Mouse (Mus musculus): ENCODE measurements at regions not wholly inside any gene's neighbourhood (a gene's known extent, or its start where the extent isn't known, plus 50 kb on each side); places are given as distances from the start of the nearest gene placed in this dataset.

DNA sequence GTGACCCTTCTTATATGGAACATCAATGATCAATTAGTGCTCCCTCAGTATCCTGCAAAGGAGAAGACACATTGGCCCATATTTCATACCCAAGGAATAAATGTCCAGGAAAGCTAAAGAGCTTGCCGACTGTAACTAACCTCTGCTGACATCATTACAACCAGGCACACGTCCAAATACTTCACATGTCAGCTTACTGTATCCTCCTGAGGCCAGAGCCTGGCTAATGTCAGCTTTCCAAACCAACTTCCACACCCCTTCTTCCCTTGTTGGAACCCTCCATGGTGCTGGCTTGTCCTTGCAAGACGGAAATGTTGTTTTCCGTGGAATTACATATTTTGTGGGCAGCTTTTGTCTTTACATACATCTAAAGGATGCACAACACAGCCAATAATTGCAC is 267.0 kb upstream of the Clnk start:
- 10% methylated on average over 4 of the region's 4 CpGs for WGBS
- no peak overlapping the region for H3K4me3 ChIP-seq (ENCODE audit: low read depth, low read length)
- TF ChIP-seq EP300 (IDR thresholded peaks at IDR 0.05; ENCODE audit: low read depth) (no peak), CTCF (IDR thresholded peaks at IDR 0.05; ENCODE audit: low read depth) (no peak)
- no peak overlapping the region for H3K27ac ChIP-seq (ENCODE audit: low read depth)
- H3K9me3 ChIP-seq (replicated peaks; ENCODE audit: control insufficient read depth, low read length), result no peaks in the 10 kb centered on the region
- no peaks in the 10 kb centered on the region for H3K36me3 ChIP-seq (replicated peaks; ENCODE audit: control insufficient read depth, insufficient read depth, low read length)
- no peaks in the 10 kb centered on the region for H3K27me3 ChIP-seq (ENCODE audit: control insufficient read depth, insufficient read depth, low read length)
- ATAC-seq (ENCODE audit: insufficient read depth, low read depth), result peak; percentile 74; the same call in 1 of the 2 replicates
- H3K4me1 ChIP-seq (ENCODE audit: control insufficient read depth, insufficient read depth), result 0 out of 2 replicates have a peak, but pooled peaks cover 11% of the 10 kb centered on the region
- DNase-seq (ENCODE audit: low spot score), result peak; percentile 80
- no peak overlapping the region for H3K9ac ChIP-seq (replicated peaks; ENCODE audit: low read depth, low read length)
- H3K4me2 ChIP-seq (ENCODE audit: low read depth, low read length), result no peak overlapping the region

GRCm38 (mm10) chr5:39138375-39138774 is 261.8 kb upstream of the Clnk start:
- ATAC-seq (ENCODE audit: insufficient read depth, low read depth), result no peak
- 84% methylated on average over 3 of the region's 3 CpGs for WGBS

GRCm38 (mm10) chr5:39128931-39129330 is 252.3 kb upstream of the Clnk start:
- Histone ChIP-seq H3K4me3 (ENCODE audit: low read depth, low read length) (no peak overlapping the region), H3K27me3 (ENCODE audit: control insufficient read depth, insufficient read depth, low read length) (no peaks in the 10 kb centered on the region), H3K9ac (replicated peaks; ENCODE audit: low read depth, low read length) (no peak overlapping the region), H3K9me3 (replicated peaks; ENCODE audit: control insufficient read depth, low read length) (no peaks in the 10 kb centered on the region), H3K27ac (ENCODE audit: low read depth) (no peak overlapping the region), H3K4me2 (ENCODE audit: low read depth, low read length) (no peak overlapping the region), H3K4me1 (ENCODE audit: control insufficient read depth, insufficient read depth) (no peaks in the 10 kb centered on the region), H3K36me3 (replicated peaks; ENCODE audit: control insufficient read depth, insufficient read depth, low read length) (no peaks in the 10 kb centered on the region)
- ATAC-seq (ENCODE audit: insufficient read depth, low read depth) (no peak), DNase-seq (ENCODE audit: low spot score) (no peak)
- TF ChIP-seq CTCF (IDR thresholded peaks at IDR 0.05; ENCODE audit: low read depth), result no peak
- TF ChIP-seq EP300 (IDR thresholded peaks at IDR 0.05; ENCODE audit: low read depth), result no peak

More at GRCm38 (mm10) chr5:39138375-39138774, 261.8 kb upstream of the Clnk start:
- Histone ChIP-seq H3K9ac (replicated peaks; ENCODE audit: low read depth, low read length) (no peak overlapping the region), H3K4me1 (ENCODE audit: control insufficient read depth, insufficient read depth) (no peaks in the 10 kb centered on the region), H3K9me3 (replicated peaks; ENCODE audit: control insufficient read depth, low read length) (no peaks in the 10 kb centered on the region), H3K36me3 (replicated peaks; ENCODE audit: control insufficient read depth, insufficient read depth, low read length) (no peaks in the 10 kb centered on the region), H3K27ac (ENCODE audit: low read depth) (no peak overlapping the region), H3K4me3 (ENCODE audit: low read depth, low read length) (no peak overlapping the region), H3K4me2 (ENCODE audit: low read depth, low read length) (no peak overlapping the region), H3K27me3 (ENCODE audit: control insufficient read depth, insufficient read depth, low read length) (no peaks in the 10 kb centered on the region)
- TF ChIP-seq CTCF (IDR thresholded peaks at IDR 0.05; ENCODE audit: low read depth) (no peak), EP300 (IDR thresholded peaks at IDR 0.05; ENCODE audit: low read depth) (no peak)
- no peak for DNase-seq (ENCODE audit: low spot score)

DNA sequence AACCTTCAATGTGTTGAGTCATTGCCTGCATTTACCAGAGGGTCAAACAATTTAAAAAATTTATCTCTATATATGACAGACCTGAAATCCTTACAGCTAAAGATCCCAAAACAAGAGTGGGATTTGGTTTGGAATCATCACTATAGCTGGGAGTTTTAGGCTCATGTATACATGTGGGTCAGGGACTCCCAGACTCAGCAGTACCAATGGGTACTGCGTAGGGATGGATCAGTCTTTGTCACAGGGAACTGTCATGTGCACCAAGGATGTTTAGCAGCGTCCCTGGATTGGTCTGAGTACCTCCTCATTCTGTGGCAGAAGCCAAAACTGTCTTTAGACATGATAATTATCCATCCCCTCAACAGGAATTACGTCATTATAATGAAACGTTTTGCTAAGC is 250.2 kb upstream of the Clnk start:
- TF ChIP-seq CTCF (IDR thresholded peaks at IDR 0.05; ENCODE audit: low read depth), result no peak
- no peak for TF ChIP-seq EP300 (IDR thresholded peaks at IDR 0.05; ENCODE audit: low read depth)
- no peaks in the 10 kb centered on the region for H3K27me3 ChIP-seq (ENCODE audit: control insufficient read depth, insufficient read depth, low read length)
- DNase-seq (ENCODE audit: low spot score), result no peak
- H3K4me1 ChIP-seq (ENCODE audit: control insufficient read depth, insufficient read depth), result no peaks in the 10 kb centered on the region
- ATAC-seq (ENCODE audit: insufficient read depth, low read depth), result no peak
- no peaks in the 10 kb centered on the region for H3K36me3 ChIP-seq (replicated peaks; ENCODE audit: control insufficient read depth, insufficient read depth, low read length)
- 72% methylated on average over 4 of the region's 4 CpGs for WGBS
- no peaks in the 10 kb centered on the region for H3K9me3 ChIP-seq (replicated peaks; ENCODE audit: control insufficient read depth, low read length)
- H3K9ac ChIP-seq (replicated peaks; ENCODE audit: low read depth, low read length), result no peak overlapping the region
- no peak overlapping the region for H3K4me3 ChIP-seq (ENCODE audit: low read depth, low read length)
- H3K4me2 ChIP-seq (ENCODE audit: low read depth, low read length), result no peak overlapping the region
- no peak overlapping the region for H3K27ac ChIP-seq (ENCODE audit: low read depth)

DNA sequence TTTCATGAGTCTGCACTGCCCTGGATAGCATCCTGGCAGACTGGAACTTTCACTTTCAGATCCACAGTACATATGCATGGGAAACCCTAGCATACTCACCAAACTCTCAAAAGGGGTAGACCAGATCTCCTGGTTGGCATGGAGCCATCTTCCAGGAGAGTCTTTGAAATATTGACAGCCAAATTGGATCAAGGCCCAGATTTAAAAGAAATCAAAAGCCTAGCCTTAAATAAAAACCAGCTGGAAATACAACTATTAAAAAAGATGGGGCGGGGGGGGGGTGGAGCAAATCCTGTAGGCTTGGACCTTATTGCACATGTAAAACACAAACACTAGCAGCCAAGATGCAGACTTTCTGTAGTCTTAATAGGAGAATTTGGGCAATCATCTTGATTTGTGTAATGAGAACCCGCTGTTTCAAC is 249.7 kb upstream of the Clnk start:
- no peak overlapping the region for H3K4me2 ChIP-seq (ENCODE audit: low read depth, low read length)
- no peaks in the 10 kb centered on the region for H3K4me1 ChIP-seq (ENCODE audit: control insufficient read depth, insufficient read depth)
- H3K9me3 ChIP-seq (replicated peaks; ENCODE audit: control insufficient read depth, low read length), result no peaks in the 10 kb centered on the region
- H3K4me3 ChIP-seq (ENCODE audit: low read depth, low read length), result no peak overlapping the region
- TF ChIP-seq CTCF (IDR thresholded peaks at IDR 0.05; ENCODE audit: low read depth) (no peak), EP300 (IDR thresholded peaks at IDR 0.05; ENCODE audit: low read depth) (no peak)
- 80% methylated on average over 2 of the region's 2 CpGs for whole genome bisulfite sequencing
- DNase-seq (ENCODE audit: low spot score) (no peak), ATAC-seq (ENCODE audit: insufficient read depth, low read depth) (no peak)
- no peaks in the 10 kb centered on the region for H3K27me3 ChIP-seq (ENCODE audit: control insufficient read depth, insufficient read depth, low read length)
- no peak overlapping the region for H3K9ac ChIP-seq (replicated peaks; ENCODE audit: low read depth, low read length)
- H3K27ac ChIP-seq (ENCODE audit: low read depth), result no peak overlapping the region
- H3K36me3 ChIP-seq (replicated peaks; ENCODE audit: control insufficient read depth, insufficient read depth, low read length), result no peaks in the 10 kb centered on the region

- Histone ChIP-seq H3K4me3 (ENCODE audit: low read depth, low read length) (no peak overlapping the region), H3K36me3 (replicated peaks; ENCODE audit: control insufficient read depth, insufficient read depth, low read length) (no peaks in the 10 kb centered on the region), H3K4me1 (ENCODE audit: control insufficient read depth, insufficient read depth) (no peaks in the 10 kb centered on the region), H3K27ac (ENCODE audit: low read depth) (no peak overlapping the region), H3K9ac (replicated peaks; ENCODE audit: low read depth, low read length) (no peak overlapping the region), H3K4me2 (ENCODE audit: low read depth, low read length) (no peak overlapping the region), H3K27me3 (ENCODE audit: control insufficient read depth, insufficient read depth, low read length) (no peaks in the 10 kb centered on the region), H3K9me3 (replicated peaks; ENCODE audit: control insufficient read depth, low read length) (no peaks in the 10 kb centered on the region)
- WGBS, result 74% methylated on average over 1 of the region's 1 CpGs
- DNase-seq (ENCODE audit: low spot score) (no peak), ATAC-seq (ENCODE audit: insufficient read depth, low read depth) (no peak)
- no peak for TF ChIP-seq CTCF (IDR thresholded peaks at IDR 0.05; ENCODE audit: low read depth)
- no peak for TF ChIP-seq EP300 (IDR thresholded peaks at IDR 0.05; ENCODE audit: low read depth)
Measured at GRCm38 (mm10) chr5:39110336-39110735, 233.7 kb upstream of the Clnk start.
